Mouse (Mus musculus): ENCODE results near the gene Ano3.

- TF ChIP-seq POLR2A (IDR thresholded peaks at IDR 0.05; ENCODE audit: extremely low read depth, insufficient read depth, low read length) (no peak), CTCF (IDR thresholded peaks at IDR 0.05; ENCODE audit: extremely low read depth, insufficient read depth, low read length) (no peak)
Measured at GRCm38 (mm10) chr2:110871650-110872049, 79.1 kb downstream of the Ano3 start.

Measured in cortical plate, adult 2 months (tissue).